Mouse (Mus musculus) liver, embryonic 13.5 days (tissue): ENCODE measurements around the gene Herc1. TPM values are rescaled to one million over a fixed set of nuclear protein-coding genes. Genes with fewer than 3 reads are reported as not detected.

Experiments
- ATAC-seq: fragments of 200-750 bp; cut with Nextera tagmentation; 2 replicates; pipeline ENCODE4 v1.8.0; 2017; ENCODE audit warnings: low read depth, mild to moderate bottlenecking, moderate number of reproducible peaks, moderate library complexity
- DNase-seq: peaks from one replicate; pipeline ENCODE4 v3.0.0; 2022
- H3K27ac ChIP-seq: fragments of 300-500 bp; sonication (generic); 2 replicates; pipeline ENCODE4 v1.5.1; 2015; ENCODE audit warnings: moderate library complexity, mild to moderate bottlenecking, inconsistent platforms
- H3K27me3 ChIP-seq: fragments of 300-500 bp; sonication (generic); 2 replicates; pipeline ENCODE4 v1.6.1; 2015; ENCODE audit warnings: mild to moderate bottlenecking, inconsistent platforms
- H3K36me3 ChIP-seq: fragments of 300-500 bp; sonication (generic); 2 replicates; pipeline ENCODE4 v1.6.1; 2015; ENCODE audit warnings: mild to moderate bottlenecking, inconsistent platforms
- H3K4me1 ChIP-seq: fragments of 300-500 bp; sonication (generic); replicated peaks from 2 replicates; pipeline ENCODE4 v1.6.1; 2015; ENCODE audit warnings: inconsistent platforms
- H3K4me2 ChIP-seq: fragments of 300-500 bp; sonication (generic); 2 replicates; pipeline ENCODE4 v1.6.1; 2015; ENCODE audit warnings: inconsistent platforms, mild to moderate bottlenecking, moderate library complexity
- H3K4me3 ChIP-seq: fragments of 300-500 bp; sonication (generic); replicated peaks from 2 replicates; pipeline ENCODE4 v1.5.1; 2015; ENCODE audit warnings: mild to moderate bottlenecking, inconsistent platforms
- H3K9ac ChIP-seq: fragments of 300-500 bp; sonication (generic); 2 replicates; pipeline ENCODE4 v1.6.1; 2015; ENCODE audit warnings: mild to moderate bottlenecking, inconsistent platforms
- H3K9me3 ChIP-seq: fragments of 300-500 bp; sonication (generic); replicated peaks from 2 replicates; pipeline ENCODE4 v1.6.1; 2016; ENCODE audit warnings: inconsistent platforms
- WGBS: fragments of 180-500 bp; shearing (Covaris S2); methylation state at CpG from one replicate; pipeline ENCODE4 v1.1.7; 2015; ENCODE audit not compliant: insufficient replicate concordance; 5-methylcytosine and 5-hydroxymethylcytosine counted together
- polyA plus RNA-seq: library from polyadenylated mRNA; unstranded; fragments of >200 nt; fragmentation: Nextera tagmentation; extraction: Ambion mirVana; gene quantifications from 2 replicates; pipeline ENCODE4 v1.2.1, GENCODE M21; 2015

Gene Herc1
- polyA plus RNA-seq, 1 experiment from 2014 or later = 26.7 TPM

- Histone ChIP-seq H3K4me2 (no peak overlapping the region), H3K4me1 (no peaks in the 10 kb centered on the region), H3K36me3 (peaks cover 69% of the 10 kb centered on the region), H3K27ac (no peak overlapping the region), H3K9me3 (no peaks in the 10 kb centered on the region), H3K27me3 (no peaks in the 10 kb centered on the region), H3K4me3 (no peak overlapping the region), H3K9ac (no peak overlapping the region)
- DNase-seq (no peak), ATAC-seq (no peak)
- WGBS = 71% methylated on average over 5 of the region's 5 CpGs
Measured at GRCm38 (mm10) chr9:66393304-66393703, 43.1 kb downstream of the Herc1 start.

GRCm38 (mm10) chr9:66423492-66423891 lies 73.2 kb downstream of the Herc1 start:
- H3K4me1 ChIP-seq = no peaks in the 10 kb centered on the region
- H3K27me3 ChIP-seq = no peaks in the 10 kb centered on the region
- H3K4me3 ChIP-seq = no peak overlapping the region
- peaks cover 28% of the 10 kb centered on the region for H3K36me3 ChIP-seq
- no peaks in the 10 kb centered on the region for H3K9me3 ChIP-seq
- H3K27ac ChIP-seq = no peak overlapping the region
- H3K4me2 ChIP-seq = no peak overlapping the region
- DNase-seq = no peak
- H3K9ac ChIP-seq = no peak overlapping the region
- ATAC-seq = no peak

- Histone ChIP-seq H3K9me3 (no peaks in the 10 kb centered on the region), H3K4me2 (no peak overlapping the region), H3K27me3 (no peaks in the 10 kb centered on the region), H3K4me1 (no peaks in the 10 kb centered on the region), H3K27ac (no peak overlapping the region), H3K36me3 (peaks cover 75% of the 10 kb centered on the region), H3K4me3 (no peak overlapping the region), H3K9ac (no peak overlapping the region)
- WGBS = 92% methylated on average over 8 of the region's 8 CpGs
- ATAC-seq (no peak), DNase-seq (no peak)
Measured at GRCm38 (mm10) chr9:66440007-66440406, 89.8 kb downstream of the Herc1 start.

GRCm38 (mm10) chr9:66448253-66448652 lies 98.0 kb downstream of the Herc1 start:
- Histone ChIP-seq H3K4me3 (no peak overlapping the region), H3K9ac (no peak overlapping the region), H3K9me3 (no peaks in the 10 kb centered on the region), H3K4me2 (no peak overlapping the region), H3K36me3 (peaks cover 71% of the 10 kb centered on the region), H3K27ac (no peak overlapping the region), H3K27me3 (no peaks in the 10 kb centered on the region), H3K4me1 (no peaks in the 10 kb centered on the region)
- no peak for DNase-seq
- no peak for ATAC-seq
- WGBS = 85% methylated on average over 5 of the region's 5 CpGs

GRCm38 (mm10) chr9:66465087-66465486 lies 114.8 kb downstream of the Herc1 start:
- Histone ChIP-seq H3K4me2 (no peak overlapping the region), H3K27ac (no peak overlapping the region), H3K4me1 (no peaks in the 10 kb centered on the region), H3K27me3 (no peaks in the 10 kb centered on the region), H3K9me3 (no peaks in the 10 kb centered on the region), H3K36me3 (peaks cover 73% of the 10 kb centered on the region), H3K9ac (no peak overlapping the region), H3K4me3 (no peak overlapping the region)
- ATAC-seq = no peak
- DNase-seq = no peak
- WGBS = 57% methylated on average over 4 of the region's 4 CpGs

GRCm38 (mm10) chr9:66477785-66478184 lies 127.5 kb downstream of the Herc1 start:
- ATAC-seq = peak; percentile 77
- no peak overlapping the region for H3K9ac ChIP-seq
- no peak for DNase-seq
- H3K9me3 ChIP-seq = no peaks in the 10 kb centered on the region
- no peak overlapping the region for H3K4me2 ChIP-seq
- no peak overlapping the region for H3K27ac ChIP-seq
- WGBS = 49% methylated on average over 2 of the region's 2 CpGs
- H3K36me3 ChIP-seq = peaks cover 76% of the 10 kb centered on the region
- no peak overlapping the region for H3K4me3 ChIP-seq
- H3K27me3 ChIP-seq = no peaks in the 10 kb centered on the region
- H3K4me1 ChIP-seq = peaks cover 9% of the 10 kb centered on the region

GRCm38 (mm10) chr9:66483429-66483828 lies 133.2 kb downstream of the Herc1 start:
- peak; percentile 74 for ATAC-seq
- peaks cover 84% of the 10 kb centered on the region for H3K36me3 ChIP-seq

GRCm38 (mm10) chr9:66488786-66489185 lies 138.5 kb downstream of the Herc1 start:
- H3K4me1 ChIP-seq = peaks cover 13% of the 10 kb centered on the region
- no peaks in the 10 kb centered on the region for H3K9me3 ChIP-seq
- H3K9ac ChIP-seq = no peak overlapping the region
- ATAC-seq (no peak), DNase-seq (no peak)
- peaks cover 94% of the 10 kb centered on the region for H3K36me3 ChIP-seq
- H3K4me2 ChIP-seq = no peak overlapping the region
- no peaks in the 10 kb centered on the region for H3K27me3 ChIP-seq
- no peak overlapping the region for H3K27ac ChIP-seq
- H3K4me3 ChIP-seq = no peak overlapping the region

More at GRCm38 (mm10) chr9:66483429-66483828, 133.2 kb downstream of the Herc1 start:
- Histone ChIP-seq H3K27me3 (no peaks in the 10 kb centered on the region), H3K4me3 (no peak overlapping the region), H3K9me3 (no peaks in the 10 kb centered on the region), H3K9ac (no peak overlapping the region), H3K27ac (peak overlapping the region; percentile 37; the same call in 1 of the 2 replicates), H3K4me1 (peaks cover 22% of the 10 kb centered on the region), H3K4me2 (no peak overlapping the region)
- DNase-seq = peak; percentile 17
- 29% methylated on average over 3 of the region's 3 CpGs for WGBS

GRCm38 (mm10) chr9:66492361-66492760 lies 142.1 kb downstream of the Herc1 start:
- ATAC-seq (no peak), DNase-seq (no peak)
- 51% methylated on average over 1 of the region's 1 CpGs for WGBS
- Histone ChIP-seq H3K9me3 (no peaks in the 10 kb centered on the region), H3K27me3 (no peaks in the 10 kb centered on the region), H3K36me3 (peaks cover 96% of the 10 kb centered on the region), H3K27ac (no peak overlapping the region), H3K4me1 (no peaks in the 10 kb centered on the region), H3K9ac (no peak overlapping the region), H3K4me3 (no peak overlapping the region), H3K4me2 (no peak overlapping the region)

GRCm38 (mm10) chr9:66493992-66494391 lies 143.7 kb downstream of the Herc1 start:
- Histone ChIP-seq H3K27me3 (no peaks in the 10 kb centered on the region), H3K27ac (no peak overlapping the region), H3K9me3 (no peaks in the 10 kb centered on the region), H3K9ac (no peak overlapping the region), H3K36me3 (peaks cover 97% of the 10 kb centered on the region), H3K4me1 (no peaks in the 10 kb centered on the region), H3K4me2 (no peak overlapping the region), H3K4me3 (no peak overlapping the region)
- no peak for DNase-seq
- ATAC-seq = no peak

GRCm38 (mm10) chr9:66501248-66501647 lies 151.0 kb downstream of the Herc1 start:
- no peak overlapping the region for H3K4me3 ChIP-seq
- 84% methylated on average over 2 of the region's 2 CpGs for WGBS
- no peak overlapping the region for H3K4me2 ChIP-seq

GRCm38 (mm10) chr9:66503879-66504411 lies 153.7 kb downstream of the Herc1 start:
- Histone ChIP-seq H3K4me3 (no peak overlapping the region), H3K9ac (peak overlapping the region; percentile 71), H3K27me3 (no peaks in the 10 kb centered on the region), H3K4me2 (peak overlapping the region; percentile 33), H3K9me3 (no peaks in the 10 kb centered on the region), H3K4me1 (peaks cover 62% of the 10 kb centered on the region), H3K36me3 (peaks cover 93% of the 10 kb centered on the region), H3K27ac (peak overlapping the region; percentile 98)
- ATAC-seq (peak; percentile 80), DNase-seq (peak; percentile 55)
- 34% methylated on average over 4 of the region's 4 CpGs for WGBS

More at GRCm38 (mm10) chr9:66501248-66501647, 151.0 kb downstream of the Herc1 start:
- H3K9ac ChIP-seq = no peak overlapping the region
- H3K36me3 ChIP-seq = peaks cover 93% of the 10 kb centered on the region
- H3K4me1 ChIP-seq = peaks cover 42% of the 10 kb centered on the region
- no peaks in the 10 kb centered on the region for H3K9me3 ChIP-seq
- ATAC-seq = no peak
- no peak for DNase-seq
- H3K27ac ChIP-seq = no peak overlapping the region
- no peaks in the 10 kb centered on the region for H3K27me3 ChIP-seq
